Mouse (Mus musculus): ENCODE results near the gene Rtel1. TPM values are rescaled to one million over a fixed set of nuclear protein-coding genes. Genes with fewer than 3 reads are reported as not detected.

Gene Rtel1
- polyA plus RNA-seq, 1 experiment: 77.1 TPM

DNA sequence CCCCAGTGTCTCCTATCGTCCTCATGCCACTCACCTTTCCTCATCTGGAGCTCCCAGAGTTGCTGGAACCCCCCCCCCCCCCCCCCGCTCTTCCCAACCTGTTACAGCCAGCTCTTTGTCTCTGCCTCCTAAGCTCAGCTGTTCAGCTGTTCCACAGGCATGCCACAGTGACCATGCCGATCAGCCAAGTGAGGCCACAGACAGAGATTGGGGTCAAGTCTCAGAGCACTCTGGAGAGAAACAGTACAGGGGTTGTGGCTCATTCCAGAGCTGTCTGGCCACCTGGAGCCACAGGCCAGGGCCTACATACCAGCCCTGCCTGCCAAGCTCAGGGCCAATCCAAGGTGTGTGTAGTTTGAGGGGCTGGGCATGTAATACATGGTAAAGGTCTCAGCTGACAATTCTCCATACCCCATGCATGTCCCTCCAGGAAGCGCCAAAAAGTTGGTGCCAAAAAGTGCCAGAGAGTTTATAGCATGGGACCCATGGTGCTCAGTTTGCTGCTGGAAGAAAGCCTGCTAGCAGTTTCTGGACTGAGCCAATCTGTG is 67.2 kb downstream of the Rtel1 start:
- DNase-seq (ENCODE audit: extremely low spot score in 1 of 2, low spot score in 1 of 2): no peak

DNA sequence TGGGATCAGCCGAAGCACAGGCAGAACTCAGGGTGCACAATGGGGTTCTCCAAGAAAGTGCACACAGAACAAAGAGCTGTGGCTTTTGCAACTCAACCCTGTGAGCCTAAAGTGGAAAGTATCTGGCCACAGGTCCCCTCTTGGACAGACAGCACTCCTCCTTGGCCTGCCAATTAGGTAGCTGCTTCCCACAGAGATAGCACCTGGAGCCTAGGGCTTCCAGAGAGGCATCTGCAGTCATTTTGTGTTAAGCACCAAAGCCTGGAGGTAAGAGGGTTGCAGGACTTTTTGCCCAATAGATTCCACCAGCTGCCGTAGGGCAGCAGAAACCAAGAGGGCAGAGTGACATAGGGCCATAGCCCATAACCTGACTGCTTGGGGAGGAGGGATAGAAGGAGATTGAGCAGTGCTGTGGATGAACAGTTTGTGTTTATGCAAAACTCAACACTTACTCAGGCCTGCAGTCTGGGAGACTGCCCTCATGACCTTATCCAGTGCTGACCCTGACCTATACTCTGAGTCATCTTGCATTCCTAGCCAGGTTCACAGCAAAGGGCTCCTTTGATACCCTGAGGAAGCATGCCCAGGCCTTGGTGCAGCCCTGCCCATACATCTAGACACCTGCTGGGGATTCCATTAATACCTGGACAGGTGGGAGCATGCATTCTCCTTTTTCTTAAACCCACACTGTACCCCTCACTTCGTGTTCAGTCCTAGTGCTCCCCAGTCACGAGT is 70.8 kb downstream of the Rtel1 start:
- no peak for DNase-seq (ENCODE audit: extremely low spot score in 1 of 2, low spot score in 1 of 2)

DNA sequence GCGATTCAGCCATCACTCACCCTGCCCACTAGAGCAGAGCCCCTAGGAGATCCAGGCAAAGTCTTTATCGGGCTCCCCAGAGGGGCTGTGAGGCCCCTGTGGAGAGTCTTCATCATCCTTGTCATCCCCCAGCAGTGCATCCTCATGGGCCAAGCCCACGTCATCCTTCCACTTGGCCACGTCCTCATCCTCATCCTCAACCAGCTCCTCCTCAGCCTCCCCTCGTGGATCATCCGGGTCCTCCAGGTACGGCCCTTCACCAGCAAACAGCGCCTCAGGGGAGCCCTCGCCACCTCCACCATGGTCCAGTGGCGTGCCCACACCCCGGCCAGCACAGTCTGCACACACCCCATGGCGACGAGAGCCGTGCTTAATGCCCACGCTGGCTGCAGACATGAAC is 71.5 kb downstream of the Rtel1 start:
- DNase-seq (ENCODE audit: extremely low spot score in 1 of 2, low spot score in 1 of 2): no peak

DNA sequence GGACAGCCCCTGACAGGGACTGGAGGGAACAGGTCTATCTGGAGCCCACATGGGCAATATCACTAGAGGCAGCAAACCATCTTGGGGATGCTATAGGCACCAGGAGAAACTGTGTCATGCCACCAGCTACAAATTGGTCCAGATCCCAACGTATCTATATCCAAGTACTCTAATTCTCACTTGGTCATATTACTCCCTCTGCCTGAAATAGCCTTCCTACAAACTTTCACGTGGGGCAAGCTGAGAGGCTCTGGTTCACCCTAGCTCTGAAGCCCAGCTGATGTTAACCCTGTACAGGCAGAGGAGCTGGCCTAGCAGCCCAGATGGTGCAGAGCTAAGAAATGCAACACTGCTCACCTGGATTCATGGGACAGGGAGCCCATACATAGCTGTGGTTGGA is 72.0 kb downstream of the Rtel1 start:
- no peak for DNase-seq (ENCODE audit: extremely low spot score in 1 of 2, low spot score in 1 of 2)

DNA sequence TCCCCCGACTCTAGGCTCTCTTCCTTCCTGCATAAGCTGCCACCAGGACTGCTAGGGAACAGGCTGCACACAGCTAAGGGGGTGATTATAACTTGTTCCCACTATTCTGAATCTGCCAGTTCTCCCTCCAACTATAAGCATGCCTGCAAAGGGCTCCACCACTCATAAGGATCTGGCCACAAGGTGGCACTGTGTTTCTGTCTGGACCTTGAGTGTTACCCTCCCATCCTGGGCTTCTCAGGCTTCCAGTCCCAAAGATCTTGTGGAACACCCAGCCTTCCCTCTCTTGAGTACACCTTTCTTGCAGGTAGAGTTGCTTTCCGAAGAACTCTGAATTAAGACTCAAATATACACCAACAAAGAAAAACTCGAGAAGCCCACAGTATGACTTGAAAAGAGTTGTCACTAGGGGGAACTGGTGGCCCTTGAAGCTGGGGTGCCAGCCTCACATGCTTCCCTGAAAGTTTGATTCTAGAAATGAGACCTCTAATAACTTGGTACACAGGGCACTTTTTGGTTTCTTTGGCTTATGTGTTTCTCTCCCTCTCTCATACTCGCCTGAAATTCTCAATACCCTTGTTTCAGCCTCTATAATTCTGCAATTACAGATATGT is 73.2 kb downstream of the Rtel1 start:
- peak; percentile 67 to 95 for DNase-seq (ENCODE audit: extremely low spot score in 1 of 2, low spot score in 1 of 2)

DNA sequence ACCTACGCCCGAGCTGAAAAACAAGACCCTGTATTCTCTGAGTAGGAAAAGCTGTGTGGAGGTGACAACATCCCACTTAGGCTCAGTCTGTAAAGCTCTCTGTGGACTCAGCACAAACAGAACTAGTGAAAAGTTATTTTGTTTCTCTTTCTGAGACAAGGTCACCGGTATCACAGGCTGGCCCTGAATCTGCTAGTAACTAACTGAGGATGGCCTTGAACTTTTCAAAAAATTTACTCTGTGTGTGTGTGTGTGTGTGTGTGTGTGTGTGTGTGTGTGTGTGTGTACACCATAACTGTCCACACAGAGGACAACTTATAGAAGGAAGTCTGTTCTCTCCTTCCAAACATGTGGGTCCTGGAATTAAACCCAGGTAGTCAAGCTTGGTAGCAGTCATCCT is 74.5 kb downstream of the Rtel1 start:
- DNase-seq (ENCODE audit: extremely low spot score in 1 of 2, low spot score in 1 of 2): no peak

DNA sequence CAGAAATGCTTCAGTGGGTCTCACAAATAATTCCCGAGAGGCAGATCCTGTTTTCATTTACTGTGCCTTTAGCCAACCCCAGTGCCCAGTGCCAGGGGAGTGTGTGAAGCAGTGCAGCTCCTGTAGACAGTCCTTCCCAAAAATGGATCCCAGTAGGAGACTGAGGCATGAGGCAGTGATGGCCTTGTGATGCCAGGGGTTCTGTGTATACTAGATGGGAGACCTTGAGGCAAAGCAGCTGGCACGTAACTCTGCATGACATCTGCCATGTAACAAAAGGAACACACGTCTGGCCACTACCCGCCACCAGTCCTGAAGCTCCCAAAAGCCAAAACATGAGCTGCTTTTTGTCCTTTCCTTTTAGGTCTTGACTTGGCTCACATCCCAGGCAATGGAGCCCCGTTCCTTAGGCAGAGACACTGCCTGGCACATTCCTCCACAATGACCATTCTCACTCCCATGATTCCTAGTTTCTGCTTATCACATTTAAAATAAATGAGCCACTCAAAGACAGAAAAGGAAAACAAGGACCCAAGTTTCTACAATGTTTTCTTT is 77.7 kb downstream of the Rtel1 start:
- no peak for DNase-seq (ENCODE audit: extremely low spot score in 1 of 2, low spot score in 1 of 2)

DNA sequence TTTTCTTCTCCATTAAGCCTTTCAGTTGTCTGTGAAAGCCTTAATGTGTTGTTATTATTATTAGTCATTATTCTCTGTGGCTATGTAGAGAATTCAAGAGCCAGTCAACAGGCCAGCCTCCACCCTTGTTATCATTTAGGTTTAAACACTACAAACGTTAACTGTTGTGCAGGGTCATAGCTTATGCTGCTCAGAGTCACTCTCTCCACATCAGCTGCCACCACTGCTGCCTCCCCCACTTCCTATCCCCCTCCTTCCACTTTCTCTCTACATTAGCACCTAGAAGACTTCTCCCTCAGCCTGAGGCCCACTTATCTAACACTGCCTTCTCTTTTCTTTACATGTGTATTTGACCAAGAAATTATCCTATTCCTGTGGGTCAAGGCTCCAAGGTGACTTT is 82.0 kb downstream of the Rtel1 start:
- DNase-seq (ENCODE audit: extremely low spot score in 1 of 2, low spot score in 1 of 2): no peak

DNA sequence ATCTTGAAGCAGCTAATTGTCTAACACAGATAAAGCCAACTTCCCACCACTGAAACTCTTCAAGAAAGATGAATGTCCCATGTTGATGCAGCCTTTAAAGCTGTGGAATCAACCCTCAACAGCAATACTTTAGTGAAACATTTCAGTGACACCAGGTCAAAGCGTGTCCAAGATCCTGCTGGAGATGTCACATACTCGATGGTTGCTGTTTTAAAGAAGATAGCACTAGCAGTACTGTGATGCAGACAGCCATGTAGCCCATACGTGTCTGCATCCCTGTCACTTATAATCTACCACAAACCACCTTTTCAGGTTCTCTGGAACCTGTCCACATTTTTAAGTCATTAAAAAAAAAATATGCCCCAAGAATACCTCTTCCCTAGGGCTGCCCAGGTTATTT is 84.2 kb downstream of the Rtel1 start:
- no peak for DNase-seq (ENCODE audit: extremely low spot score in 1 of 2, low spot score in 1 of 2)

Other genes with a start within 250 kb of the Rtel1 start
- 167 and 170 TPM in 2 replicates for gene Kcnq2, start 184.4 kb upstream of the Rtel1 start, polyA plus RNA-seq (2012; rRNA removed)
- gene Eef1a2, start 162.7 kb upstream of the Rtel1 start, polyA plus RNA-seq (2012; rRNA removed): 939 and 990 TPM in 2 replicates
- gene Ppdpf, start 132.5 kb upstream of the Rtel1 start, polyA plus RNA-seq (2012; rRNA removed): 117 and 142 TPM in 2 replicates
- 0.04 and 0.08 TPM in 2 replicates for gene Ptk6, start 117.0 kb upstream of the Rtel1 start, polyA plus RNA-seq (2012; rRNA removed)
- gene Srms, start 106.6 kb upstream of the Rtel1 start, polyA plus RNA-seq (2012; rRNA removed): 0.44 and 0.50 TPM in 2 replicates
- gene Fndc11, start 99.7 kb upstream of the Rtel1 start, polyA plus RNA-seq (2012; rRNA removed): 0.13 and 0.14 TPM in 2 replicates
- gene Helz2, start 77.7 kb upstream of the Rtel1 start, polyA plus RNA-seq (2012; rRNA removed): 3.0 TPM in 2 replicates
- gene Gmeb2, start 31.7 kb upstream of the Rtel1 start, polyA plus RNA-seq (2012; rRNA removed): 20.8 and 21.7 TPM in 2 replicates
- gene Stmn3, start 5.2 kb upstream of the Rtel1 start, polyA plus RNA-seq (2012; rRNA removed): 725 and 731 TPM in 2 replicates
- 87.9 and 93.7 TPM in 2 replicates for gene Zgpat, start 45.2 kb downstream of the Rtel1 start, polyA plus RNA-seq (2012; rRNA removed)
- 75.8 and 76.8 TPM in 2 replicates for gene Arfrp1, start 45.7 kb downstream of the Rtel1 start, polyA plus RNA-seq (2012; rRNA removed)
- 71.8 and 72.7 TPM in 2 replicates for gene Lime1, start 60.3 kb downstream of the Rtel1 start, polyA plus RNA-seq (2012; rRNA removed)
- gene Zbtb46, start 139.7 kb downstream of the Rtel1 start, polyA plus RNA-seq (2012; rRNA removed): 6.6 and 6.9 TPM in 2 replicates
- not detected in 2 replicates for gene Abhd16b, start 173.5 kb downstream of the Rtel1 start, polyA plus RNA-seq (2012; rRNA removed)
- 115 and 118 TPM in 2 replicates for gene Tpd52l2, start 177.4 kb downstream of the Rtel1 start, polyA plus RNA-seq (2012; rRNA removed)
- gene Dnajc5, start 200.7 kb downstream of the Rtel1 start, polyA plus RNA-seq (2012; rRNA removed): 139 and 171 TPM in 2 replicates